Mouse (Mus musculus): ENCODE results near the gene Efcab10. TPM values are rescaled to one million over a fixed set of nuclear protein-coding genes. Genes with fewer than 3 reads are reported as not detected.

Gene Efcab10
- polyA plus RNA-seq, 1 experiment = not detected

- Histone ChIP-seq H3K4me3 (no peak overlapping the region), H3K4me2 (ENCODE audit: low read depth) (no peak overlapping the region), H3K27me3 (ENCODE audit: control insufficient read depth, insufficient read depth, insufficient read length) (no peaks in the 10 kb centered on the region), H3K79me2 (ENCODE audit: control insufficient read depth, insufficient read depth) (no peaks in the 10 kb centered on the region), H3ac (ENCODE audit: control insufficient read depth, insufficient read length) (no peak overlapping the region), H3K36me3 (ENCODE audit: control insufficient read depth, insufficient read depth) (no peaks in the 10 kb centered on the region)
- TF ChIP-seq SRF (IDR thresholded peaks at IDR 0.05; ENCODE audit: control insufficient read depth, insufficient read length, low read depth) (no peak), POLR2AphosphoS2 (IDR thresholded peaks at IDR 0.05; ENCODE audit: insufficient read length, low read depth) (no peak), USF1 (IDR thresholded peaks at IDR 0.05; ENCODE audit: low read depth) (no peak), REST (IDR thresholded peaks at IDR 0.05; ENCODE audit: insufficient read depth, insufficient read length) (no peak), POLR2A (IDR thresholded peaks at IDR 0.05; ENCODE audit: insufficient read length, low read depth) (no peak), MAX (IDR thresholded peaks at IDR 0.05; ENCODE audit: low read depth) (no peak), MYOD1 (IDR thresholded peaks at IDR 0.05; ENCODE audit: control insufficient read depth in 1 of 3, insufficient read length in 2 of 3, low read depth in 2 of 3) (no peak), TCF3 (IDR thresholded peaks at IDR 0.05; ENCODE audit: insufficient read length, low read depth) (no peak), E2F4 (IDR thresholded peaks at IDR 0.05; ENCODE audit: insufficient read depth) (no peak), TCF12 (IDR thresholded peaks at IDR 0.05; ENCODE audit: insufficient read depth, poor library complexity, severe bottlenecking) (no peak), CEBPB (IDR thresholded peaks at IDR 0.05; ENCODE audit: insufficient read depth, poor library complexity, severe bottlenecking) (no peak), MYOG (IDR thresholded peaks at IDR 0.05; ENCODE audit: control insufficient read depth in 1 of 3, insufficient read depth in 1 of 3, insufficient read length in 2 of 3, low read depth in 2 of 3) (no peak)
Observed at GRCm38 (mm10) chr12:33358345-33358744, 36.3 kb upstream of the Efcab10 start.

- TF ChIP-seq MYOG (IDR thresholded peaks at IDR 0.05; ENCODE audit: control insufficient read depth in 1 of 3, insufficient read depth in 1 of 3, insufficient read length in 2 of 3, low read depth in 2 of 3) = no peak
- no peak for TF ChIP-seq POLR2A (IDR thresholded peaks at IDR 0.05; ENCODE audit: insufficient read length, low read depth)
- no peak for TF ChIP-seq SRF (IDR thresholded peaks at IDR 0.05; ENCODE audit: control insufficient read depth, insufficient read length, low read depth)
- TF ChIP-seq USF1 (IDR thresholded peaks at IDR 0.05; ENCODE audit: low read depth) = no peak
- TF ChIP-seq POLR2AphosphoS2 (IDR thresholded peaks at IDR 0.05; ENCODE audit: insufficient read length, low read depth) = no peak
- no peak for TF ChIP-seq TCF3 (IDR thresholded peaks at IDR 0.05; ENCODE audit: insufficient read length, low read depth)
- no peak for TF ChIP-seq MYOD1 (IDR thresholded peaks at IDR 0.05; ENCODE audit: control insufficient read depth in 1 of 3, insufficient read length in 2 of 3, low read depth in 2 of 3)
- TF ChIP-seq CEBPB (IDR thresholded peaks at IDR 0.05; ENCODE audit: insufficient read depth, poor library complexity, severe bottlenecking) = no peak
- TF ChIP-seq TCF12 (IDR thresholded peaks at IDR 0.05; ENCODE audit: insufficient read depth, poor library complexity, severe bottlenecking) = no peak
- H3K4me3 ChIP-seq = no peak overlapping the region
- no peaks in the 10 kb centered on the region for H3K27me3 ChIP-seq (ENCODE audit: control insufficient read depth, insufficient read depth, insufficient read length)
- H3K79me2 ChIP-seq (ENCODE audit: control insufficient read depth, insufficient read depth) = no peaks in the 10 kb centered on the region
- no peak overlapping the region for H3K4me2 ChIP-seq (ENCODE audit: low read depth)
- H3ac ChIP-seq (ENCODE audit: control insufficient read depth, insufficient read length) = no peak overlapping the region
- H3K36me3 ChIP-seq (ENCODE audit: control insufficient read depth, insufficient read depth) = peaks cover 4% of the 10 kb centered on the region
Observed at GRCm38 (mm10) chr12:33359209-33359608, 35.4 kb upstream of the Efcab10 start.

GRCm38 (mm10) chr12:33359878-33360482 is 34.7 kb upstream of the Efcab10 start:
- no peak overlapping the region for H3K4me3 ChIP-seq
- no peaks in the 10 kb centered on the region for H3K27me3 ChIP-seq (ENCODE audit: control insufficient read depth, insufficient read depth, insufficient read length)
- no peak overlapping the region for H3K4me2 ChIP-seq (ENCODE audit: low read depth)
- H3K79me2 ChIP-seq (ENCODE audit: control insufficient read depth, insufficient read depth) = no peaks in the 10 kb centered on the region
- TF ChIP-seq POLR2AphosphoS2 (IDR thresholded peaks at IDR 0.05; ENCODE audit: insufficient read length, low read depth) (no peak), TCF12 (IDR thresholded peaks at IDR 0.05; ENCODE audit: insufficient read depth, poor library complexity, severe bottlenecking) (no peak), SRF (IDR thresholded peaks at IDR 0.05; ENCODE audit: control insufficient read depth, insufficient read length, low read depth) (no peak), MYOG (IDR thresholded peaks at IDR 0.05; ENCODE audit: control insufficient read depth in 1 of 3, insufficient read depth in 1 of 3, insufficient read length in 2 of 3, low read depth in 2 of 3) (no peak), MAX (IDR thresholded peaks at IDR 0.05; ENCODE audit: low read depth) (no peak), REST (IDR thresholded peaks at IDR 0.05; ENCODE audit: insufficient read depth, insufficient read length) (no peak), CEBPB (IDR thresholded peaks at IDR 0.05; ENCODE audit: insufficient read depth, poor library complexity, severe bottlenecking) (no peak), MYOD1 (IDR thresholded peaks at IDR 0.05; ENCODE audit: control insufficient read depth in 1 of 3, insufficient read length in 2 of 3, low read depth in 2 of 3) (no peak)
- H3ac ChIP-seq (ENCODE audit: control insufficient read depth, insufficient read length) = no peak overlapping the region
- H3K36me3 ChIP-seq (ENCODE audit: control insufficient read depth, insufficient read depth) = peaks cover 4% of the 10 kb centered on the region

GRCm38 (mm10) chr12:33360729-33361128 is 33.9 kb upstream of the Efcab10 start:
- no peaks in the 10 kb centered on the region for H3K27me3 ChIP-seq (ENCODE audit: control insufficient read depth, insufficient read depth, insufficient read length)
- H3K4me2 ChIP-seq (ENCODE audit: low read depth) = no peak overlapping the region
- TF ChIP-seq CEBPB (IDR thresholded peaks at IDR 0.05; ENCODE audit: insufficient read depth, poor library complexity, severe bottlenecking) (no peak), USF1 (IDR thresholded peaks at IDR 0.05; ENCODE audit: low read depth) (no peak), REST (IDR thresholded peaks at IDR 0.05; ENCODE audit: insufficient read depth, insufficient read length) (no peak), MAX (IDR thresholded peaks at IDR 0.05; ENCODE audit: low read depth) (no peak), SRF (IDR thresholded peaks at IDR 0.05; ENCODE audit: control insufficient read depth, insufficient read length, low read depth) (no peak), TCF3 (IDR thresholded peaks at IDR 0.05; ENCODE audit: insufficient read length, low read depth) (no peak), E2F4 (IDR thresholded peaks at IDR 0.05; ENCODE audit: insufficient read depth) (no peak), POLR2A (IDR thresholded peaks at IDR 0.05; ENCODE audit: insufficient read length, low read depth) (no peak), POLR2AphosphoS2 (IDR thresholded peaks at IDR 0.05; ENCODE audit: insufficient read length, low read depth) (no peak)

GRCm38 (mm10) chr12:33364511-33364910 is 30.1 kb upstream of the Efcab10 start:
- TF ChIP-seq POLR2AphosphoS2 (IDR thresholded peaks at IDR 0.05; ENCODE audit: insufficient read length, low read depth) = no peak
- no peak for TF ChIP-seq E2F4 (IDR thresholded peaks at IDR 0.05; ENCODE audit: insufficient read depth)
- TF ChIP-seq REST (IDR thresholded peaks at IDR 0.05; ENCODE audit: insufficient read depth, insufficient read length) = no peak
- TF ChIP-seq TCF3 (IDR thresholded peaks at IDR 0.05; ENCODE audit: insufficient read length, low read depth) = no peak
- no peak for TF ChIP-seq TCF12 (IDR thresholded peaks at IDR 0.05; ENCODE audit: insufficient read depth, poor library complexity, severe bottlenecking)
- TF ChIP-seq MAX (IDR thresholded peaks at IDR 0.05; ENCODE audit: low read depth) = no peak
- no peak for TF ChIP-seq SRF (IDR thresholded peaks at IDR 0.05; ENCODE audit: control insufficient read depth, insufficient read length, low read depth)
- TF ChIP-seq CEBPB (IDR thresholded peaks at IDR 0.05; ENCODE audit: insufficient read depth, poor library complexity, severe bottlenecking) = no peak
- TF ChIP-seq MYOD1 (IDR thresholded peaks at IDR 0.05; ENCODE audit: control insufficient read depth in 1 of 3, insufficient read length in 2 of 3, low read depth in 2 of 3) = no peak
- no peak for TF ChIP-seq USF1 (IDR thresholded peaks at IDR 0.05; ENCODE audit: low read depth)
- TF ChIP-seq MYOG (IDR thresholded peaks at IDR 0.05; ENCODE audit: control insufficient read depth in 1 of 3, insufficient read depth in 1 of 3, insufficient read length in 2 of 3, low read depth in 2 of 3) = no peak
- Histone ChIP-seq H3ac (ENCODE audit: control insufficient read depth, insufficient read length) (no peak overlapping the region), H3K36me3 (ENCODE audit: control insufficient read depth, insufficient read depth) (peaks cover 4% of the 10 kb centered on the region), H3K4me3 (no peak overlapping the region), H3K4me2 (ENCODE audit: low read depth) (no peak overlapping the region), H3K79me2 (ENCODE audit: control insufficient read depth, insufficient read depth) (no peaks in the 10 kb centered on the region), H3K27me3 (ENCODE audit: control insufficient read depth, insufficient read depth, insufficient read length) (no peaks in the 10 kb centered on the region)

More at GRCm38 (mm10) chr12:33360729-33361128, 33.9 kb upstream of the Efcab10 start:
- Histone ChIP-seq H3K79me2 (ENCODE audit: control insufficient read depth, insufficient read depth) (no peaks in the 10 kb centered on the region), H3K36me3 (ENCODE audit: control insufficient read depth, insufficient read depth) (peaks cover 4% of the 10 kb centered on the region), H3K4me3 (no peak overlapping the region), H3ac (ENCODE audit: control insufficient read depth, insufficient read length) (no peak overlapping the region)
